Mouse (Mus musculus) embryonic facial prominence, embryonic 13.5 days (tissue): ENCODE measurements around the gene Shtn1. TPM values are rescaled to one million over a fixed set of nuclear protein-coding genes. Genes with fewer than 3 reads are reported as not detected.

Source experiments
- ATAC-seq: fragments of 200-750 bp; cut with Nextera tagmentation; 2 replicates; pipeline ENCODE4 v1.8.0; 2017; ENCODE audit warnings: low read depth; ENCODE audit not compliant: insufficient number of reproducible peaks, insufficient read depth, low FRiP score, low TSS enrichment
- H3K27ac ChIP-seq: fragments of 300-500 bp; sonication (generic); 2 replicates; pipeline ENCODE4 v1.5.1; 2015; ENCODE audit warnings: moderate library complexity, mild to moderate bottlenecking, inconsistent platforms
- H3K27me3 ChIP-seq: fragments of 300-500 bp; sonication (generic); 2 replicates; pipeline ENCODE4 v1.6.1; 2015; ENCODE audit warnings: mild to moderate bottlenecking, inconsistent platforms
- H3K36me3 ChIP-seq: fragments of 300-500 bp; sonication (generic); 2 replicates; pipeline ENCODE4 v1.6.1; 2015; ENCODE audit warnings: mild to moderate bottlenecking, inconsistent platforms
- H3K4me1 ChIP-seq: fragments of 300-500 bp; sonication (generic); 2 replicates; pipeline ENCODE4 v1.6.1; 2015; ENCODE audit warnings: inconsistent platforms
- H3K4me2 ChIP-seq: fragments of 300-500 bp; sonication (generic); 2 replicates; pipeline ENCODE4 v1.6.1; 2015; ENCODE audit warnings: moderate library complexity, mild to moderate bottlenecking, inconsistent platforms
- H3K4me3 ChIP-seq: fragments of 300-500 bp; sonication (generic); 2 replicates; pipeline ENCODE4 v1.5.1; 2015; ENCODE audit warnings: mild to moderate bottlenecking, inconsistent platforms
- H3K9ac ChIP-seq: fragments of 300-500 bp; sonication (generic); 2 replicates; pipeline ENCODE4 v1.6.1; 2015; ENCODE audit warnings: mild to moderate bottlenecking, inconsistent platforms
- H3K9me3 ChIP-seq: fragments of 300-500 bp; sonication (generic); 2 replicates; pipeline ENCODE4 v1.6.1; 2016; ENCODE audit warnings: inconsistent platforms
- WGBS: fragments of 180-500 bp; shearing (Covaris S2); methylation state at CpG from one replicate; pipeline ENCODE4 v1.1.7; 2015; ENCODE audit warnings: mixed read lengths; 5-methylcytosine and 5-hydroxymethylcytosine counted together
- polyA plus RNA-seq: library from polyadenylated mRNA; unstranded; fragments of >200 nt; fragmentation: Nextera tagmentation; extraction: Ambion mirVana; gene quantifications from 2 replicates; pipeline ENCODE4 v1.2.1, GENCODE M21; 2015

Shtn1 gene
- polyA plus RNA-seq, 1 experiment from 2014 or later, result 3.0 TPM

DNA sequence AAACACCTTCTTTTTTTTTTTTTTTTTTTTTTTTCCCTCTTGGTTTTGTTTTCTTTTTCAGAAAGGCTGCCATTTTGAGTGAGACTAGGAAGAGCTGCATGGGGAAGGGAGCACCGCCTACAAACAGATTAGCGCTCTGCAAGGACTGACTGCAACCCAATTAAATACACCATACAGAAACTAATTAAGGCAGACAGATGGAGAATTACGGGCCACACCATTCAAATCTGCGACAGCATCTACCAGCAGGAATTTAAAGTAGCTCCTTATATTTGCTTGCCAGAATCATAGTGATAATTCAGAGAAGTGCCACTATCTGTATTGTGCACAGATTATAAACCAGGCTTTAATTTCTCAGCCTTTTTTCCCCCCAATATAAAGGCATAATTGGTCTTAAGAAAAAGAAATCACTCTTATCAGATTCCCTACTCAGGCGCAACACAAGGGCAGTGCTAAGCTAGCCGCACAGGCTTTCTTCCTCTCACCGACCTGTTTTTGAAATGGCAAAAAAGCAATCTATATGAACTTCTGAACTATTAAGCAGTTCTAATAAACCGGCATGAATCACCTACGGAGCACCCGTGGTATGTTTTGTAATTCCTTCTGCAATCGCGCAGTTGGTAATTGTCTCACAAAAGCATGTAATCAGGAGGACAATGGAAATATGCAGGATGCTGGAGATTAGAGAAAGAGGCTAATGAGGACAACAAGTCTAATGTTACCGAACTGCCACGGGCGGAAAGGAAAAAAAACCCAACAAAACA is 69.1 kb downstream of the Shtn1 start:
- no peak for ATAC-seq
- no peaks in the 10 kb centered on the region for H3K4me1 ChIP-seq
- WGBS, result 54% methylated on average over 15 of the region's 15 CpGs
- H3K27me3 ChIP-seq, result no peaks in the 10 kb centered on the region
- H3K36me3 ChIP-seq, result no peaks in the 10 kb centered on the region
- H3K9ac ChIP-seq, result no peak overlapping the region
- H3K9me3 ChIP-seq, result no peaks in the 10 kb centered on the region
- no peak overlapping the region for H3K4me3 ChIP-seq
- H3K4me2 ChIP-seq, result no peak overlapping the region
- H3K27ac ChIP-seq, result no peak overlapping the region

DNA sequence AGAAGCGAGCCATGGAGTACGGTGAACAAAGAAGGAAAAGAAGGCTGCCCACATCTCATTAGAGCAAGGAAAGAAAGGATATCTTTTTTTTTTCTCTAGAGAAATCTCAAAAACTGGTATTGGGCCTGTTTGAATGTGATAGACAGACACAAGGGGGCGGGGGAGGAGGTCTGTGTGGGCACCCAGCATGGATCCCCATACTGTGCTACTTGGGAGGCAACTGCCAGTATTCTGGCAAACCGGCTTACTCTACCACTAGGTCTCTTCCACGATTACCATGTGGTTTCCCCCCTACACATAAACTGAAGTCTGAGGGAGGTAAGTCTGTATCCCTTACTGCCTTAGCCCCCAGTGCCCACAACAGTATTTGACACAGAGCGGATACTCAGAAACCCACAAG is 73.1 kb downstream of the Shtn1 start:
- Histone ChIP-seq H3K27me3 (no peaks in the 10 kb centered on the region), H3K4me3 (no peak overlapping the region), H3K4me2 (no peak overlapping the region), H3K9me3 (no peaks in the 10 kb centered on the region), H3K36me3 (no peaks in the 10 kb centered on the region), H3K9ac (no peak overlapping the region), H3K4me1 (no peaks in the 10 kb centered on the region), H3K27ac (no peak overlapping the region)
- WGBS, result 86% methylated on average over 6 of the region's 6 CpGs
- ATAC-seq, result no peak

DNA sequence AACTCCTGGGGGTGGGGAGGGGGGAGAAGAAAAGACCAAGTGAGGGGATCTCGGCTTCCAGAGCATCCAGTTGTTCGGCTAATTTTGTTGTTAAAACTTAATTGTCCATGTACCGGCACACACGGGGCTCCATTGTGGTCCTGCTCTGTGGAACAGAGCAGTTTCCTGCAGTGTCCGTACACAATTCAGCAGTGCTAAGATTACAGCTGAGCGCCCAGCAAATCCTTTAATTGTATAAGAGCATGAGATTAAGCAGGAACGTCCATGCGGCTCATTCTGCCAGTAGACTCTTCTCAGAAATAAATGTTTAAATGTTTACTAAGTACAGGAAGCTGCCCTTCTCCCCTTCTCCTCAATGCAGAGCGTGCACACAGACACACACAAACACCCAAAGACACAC is 94.3 kb downstream of the Shtn1 start:
- WGBS, result 21% methylated on average over 9 of the region's 9 CpGs
- Histone ChIP-seq H3K9me3 (no peaks in the 10 kb centered on the region), H3K4me3 (no peak overlapping the region), H3K4me2 (peak overlapping the region; percentile 30; the same call in 1 of the 2 replicates), H3K9ac (no peak overlapping the region), H3K27ac (no peak overlapping the region), H3K4me1 (peaks cover 15% of the 10 kb centered on the region; the same call in 1 of the 2 replicates), H3K27me3 (peaks cover 43% of the 10 kb centered on the region), H3K36me3 (no peaks in the 10 kb centered on the region)
- ATAC-seq, result no peak

DNA sequence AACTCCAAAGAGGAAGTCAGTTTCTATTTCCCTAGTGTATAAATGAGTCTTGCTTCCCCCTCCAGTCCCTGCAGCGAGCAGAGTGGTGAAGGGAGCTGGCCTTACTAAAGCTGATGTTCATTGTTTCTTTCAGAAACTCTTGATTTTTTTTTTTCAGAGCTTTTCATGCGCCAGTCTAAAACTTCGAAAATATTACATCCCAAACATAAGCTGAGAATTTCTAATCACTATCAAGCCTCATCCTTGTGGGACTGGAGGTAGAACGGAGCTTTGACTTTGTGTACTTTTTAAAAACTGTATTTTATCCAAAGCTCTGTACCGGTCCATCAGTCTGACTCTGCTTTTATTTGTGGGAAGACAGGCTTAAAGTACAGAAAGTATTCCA is 95.9 kb downstream of the Shtn1 start:
- Histone ChIP-seq H3K9ac (no peak overlapping the region), H3K27ac (no peak overlapping the region), H3K36me3 (no peaks in the 10 kb centered on the region), H3K27me3 (peaks cover 34% of the 10 kb centered on the region), H3K9me3 (no peaks in the 10 kb centered on the region), H3K4me1 (peaks cover 21% of the 10 kb centered on the region), H3K4me3 (no peak overlapping the region), H3K4me2 (peak overlapping the region; percentile 22; the same call in 1 of the 2 replicates)
- 63% methylated on average over 5 of the region's 5 CpGs for WGBS
- no peak for ATAC-seq

DNA sequence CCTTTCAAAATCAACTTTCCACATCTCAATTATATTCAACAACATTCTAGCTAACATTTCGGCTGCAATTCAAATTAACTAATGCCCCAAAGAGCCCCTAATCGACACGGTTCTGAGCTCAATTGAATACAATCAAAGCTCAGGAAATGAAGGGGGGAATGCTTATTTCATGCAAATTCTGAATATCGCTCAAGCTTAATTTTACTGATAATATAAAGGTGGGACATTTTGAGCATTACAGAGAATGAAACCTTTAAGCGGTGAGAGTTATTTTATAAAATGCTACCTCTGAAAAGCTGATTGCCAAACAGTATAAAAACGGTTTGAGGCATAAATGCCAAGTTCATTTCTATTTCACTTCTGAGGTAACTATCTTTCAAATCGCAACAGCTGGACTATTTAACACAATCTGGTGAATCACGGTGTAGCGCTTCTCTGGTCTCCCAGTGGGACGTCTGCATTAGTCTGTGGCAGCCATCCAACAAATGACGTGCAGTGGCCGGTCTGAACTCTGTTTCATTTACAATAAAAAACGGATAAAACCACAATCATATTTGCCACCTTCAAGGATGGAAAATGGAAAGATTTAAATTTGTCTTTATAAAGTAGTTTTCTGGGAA is 96.4 kb downstream of the Shtn1 start:
- H3K4me2 ChIP-seq, result peak overlapping the region; percentile 22; the same call in 1 of the 2 replicates
- no peaks in the 10 kb centered on the region for H3K36me3 ChIP-seq
- H3K27me3 ChIP-seq, result peaks cover 31% of the 10 kb centered on the region
- no peaks in the 10 kb centered on the region for H3K9me3 ChIP-seq
- H3K4me3 ChIP-seq, result no peak overlapping the region
- H3K9ac ChIP-seq, result no peak overlapping the region
- H3K27ac ChIP-seq, result no peak overlapping the region
- ATAC-seq, result no peak
- WGBS, result 32% methylated on average over 13 of the region's 13 CpGs
- H3K4me1 ChIP-seq, result peaks cover 25% of the 10 kb centered on the region

DNA sequence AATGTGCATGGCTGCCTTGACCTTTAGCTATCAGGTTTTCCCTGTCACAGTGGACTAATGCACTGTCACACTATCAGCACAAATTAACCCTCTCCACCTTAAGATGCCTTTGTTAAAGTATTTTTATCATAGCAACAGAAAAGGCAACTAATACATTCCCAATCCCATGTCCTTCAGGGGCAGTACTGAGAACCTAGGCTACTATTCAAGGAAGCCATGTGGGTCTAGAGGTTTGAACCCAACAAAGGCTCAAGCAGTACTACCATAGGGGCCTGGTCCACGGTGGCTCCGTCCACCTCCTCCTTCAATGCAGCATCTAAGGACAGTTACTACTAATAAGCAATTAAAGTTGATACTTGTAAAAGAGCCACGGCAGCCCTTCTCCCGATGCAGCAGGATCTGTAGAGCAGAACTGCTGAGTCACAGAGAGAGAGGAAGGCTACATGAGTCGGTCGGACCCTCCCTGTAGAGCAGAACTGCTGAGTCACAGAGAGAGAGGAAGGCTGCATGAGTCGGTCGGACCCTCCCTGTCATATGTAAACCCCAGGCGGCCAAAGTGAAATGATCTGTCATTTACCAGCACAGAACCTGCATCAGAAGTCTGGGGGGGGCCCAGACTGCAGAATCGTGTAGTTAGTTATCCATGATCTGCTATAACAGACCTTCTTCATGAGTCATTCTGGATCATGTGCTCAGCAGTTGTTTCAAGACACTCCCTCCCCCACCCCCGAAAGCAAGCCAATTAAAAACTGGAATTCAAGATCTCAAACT is 97.3 kb downstream of the Shtn1 start:
- Histone ChIP-seq H3K4me3 (no peak overlapping the region), H3K27me3 (peaks cover 31% of the 10 kb centered on the region), H3K27ac (no peak overlapping the region), H3K36me3 (no peaks in the 10 kb centered on the region), H3K9me3 (no peaks in the 10 kb centered on the region), H3K9ac (no peak overlapping the region), H3K4me2 (no peak overlapping the region), H3K4me1 (peaks cover 25% of the 10 kb centered on the region)
- ATAC-seq, result no peak
- 45% methylated on average over 11 of the region's 11 CpGs for WGBS

DNA sequence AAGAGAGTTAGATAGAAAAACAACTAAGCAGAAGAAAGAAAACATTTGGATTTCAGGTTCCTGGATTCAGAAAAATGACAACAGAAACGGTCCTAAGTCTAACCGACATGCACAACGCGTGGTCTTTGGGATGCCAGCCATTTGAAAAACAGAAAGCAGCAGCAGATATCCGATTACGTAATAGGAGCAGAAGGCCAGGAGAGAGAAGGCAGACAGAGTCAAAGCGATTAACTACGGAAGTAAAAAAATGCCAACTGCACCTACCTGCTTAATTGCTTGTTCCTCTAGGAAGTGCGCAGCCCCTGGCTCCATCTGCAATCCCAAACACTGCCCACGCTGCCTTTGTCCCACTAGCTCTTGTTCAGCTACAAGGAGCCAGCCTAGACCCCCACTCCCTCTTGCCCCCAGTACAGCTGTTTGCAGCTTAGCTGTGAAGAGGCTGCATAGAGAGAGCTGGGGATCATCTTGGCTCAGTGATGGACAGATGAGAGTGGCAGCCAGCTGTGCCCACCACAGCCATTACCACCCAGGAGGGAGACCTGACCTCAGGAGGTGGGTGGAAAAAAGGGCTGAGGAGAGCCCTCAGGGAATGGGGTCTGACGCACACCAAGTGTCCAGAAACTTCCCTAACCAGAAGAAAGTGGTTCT is 100.6 kb downstream of the Shtn1 start:
- 33% methylated on average over 11 of the region's 11 CpGs for WGBS
- H3K36me3 ChIP-seq, result no peaks in the 10 kb centered on the region

DNA sequence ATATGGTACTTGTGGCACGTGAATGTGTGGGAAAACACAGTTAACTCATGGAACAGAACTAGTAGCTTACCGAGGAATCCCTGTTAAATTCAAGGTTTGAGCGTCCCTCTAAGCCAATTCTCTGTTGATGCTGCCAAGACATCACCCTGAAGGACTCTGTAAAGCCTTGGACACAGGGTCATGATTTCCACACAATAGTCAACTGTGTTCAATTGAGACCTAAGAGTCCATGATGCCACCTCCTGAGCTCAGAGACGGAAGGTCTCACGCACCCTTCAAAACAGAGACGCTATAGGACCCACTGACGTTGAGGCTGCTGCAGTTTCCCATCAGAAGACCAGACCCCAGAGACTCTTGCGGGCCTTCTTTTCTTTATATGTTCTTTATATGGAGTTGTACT is 101.8 kb downstream of the Shtn1 start:
- no peak overlapping the region for H3K9ac ChIP-seq
- no peaks in the 10 kb centered on the region for H3K36me3 ChIP-seq
- no peak for ATAC-seq
- H3K4me3 ChIP-seq, result no peak overlapping the region
- no peaks in the 10 kb centered on the region for H3K9me3 ChIP-seq
- WGBS, result 87% methylated on average over 8 of the region's 8 CpGs
- no peak overlapping the region for H3K4me2 ChIP-seq
- peaks cover 17% of the 10 kb centered on the region for H3K4me1 ChIP-seq
- H3K27me3 ChIP-seq, result peaks cover 23% of the 10 kb centered on the region; the same call in 1 of the 2 replicates
- no peak overlapping the region for H3K27ac ChIP-seq

More for the DNA sequence above, 100.6 kb downstream of the Shtn1 start:
- Histone ChIP-seq H3K9me3 (no peaks in the 10 kb centered on the region), H3K4me3 (no peak overlapping the region), H3K27me3 (peaks cover 22% of the 10 kb centered on the region; the same call in 1 of the 2 replicates), H3K4me1 (peaks cover 20% of the 10 kb centered on the region), H3K9ac (no peak overlapping the region), H3K4me2 (no peak overlapping the region), H3K27ac (no peak overlapping the region)
- ATAC-seq, result no peak

DNA sequence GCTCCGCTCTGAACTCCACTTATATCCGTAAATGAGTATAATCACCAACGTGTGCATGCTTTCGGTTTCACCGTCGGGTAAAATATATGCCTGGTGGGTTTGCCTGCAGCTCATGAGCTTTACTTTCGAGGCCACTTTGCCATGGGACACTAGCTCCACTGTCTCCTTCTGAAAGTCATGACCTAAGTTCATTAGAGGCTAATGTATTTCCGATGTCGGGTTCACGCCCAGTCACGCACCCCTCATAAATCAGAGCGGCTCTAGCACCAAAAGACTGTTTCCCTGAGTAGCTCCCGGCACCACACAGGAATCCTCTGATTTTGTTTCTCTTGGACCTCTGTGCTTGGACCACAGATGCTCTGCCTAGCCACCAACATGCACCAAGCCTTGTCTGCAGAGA is 105.1 kb downstream of the Shtn1 start:
- no peak overlapping the region for H3K4me3 ChIP-seq
- peaks cover 10% of the 10 kb centered on the region for H3K4me1 ChIP-seq

DNA sequence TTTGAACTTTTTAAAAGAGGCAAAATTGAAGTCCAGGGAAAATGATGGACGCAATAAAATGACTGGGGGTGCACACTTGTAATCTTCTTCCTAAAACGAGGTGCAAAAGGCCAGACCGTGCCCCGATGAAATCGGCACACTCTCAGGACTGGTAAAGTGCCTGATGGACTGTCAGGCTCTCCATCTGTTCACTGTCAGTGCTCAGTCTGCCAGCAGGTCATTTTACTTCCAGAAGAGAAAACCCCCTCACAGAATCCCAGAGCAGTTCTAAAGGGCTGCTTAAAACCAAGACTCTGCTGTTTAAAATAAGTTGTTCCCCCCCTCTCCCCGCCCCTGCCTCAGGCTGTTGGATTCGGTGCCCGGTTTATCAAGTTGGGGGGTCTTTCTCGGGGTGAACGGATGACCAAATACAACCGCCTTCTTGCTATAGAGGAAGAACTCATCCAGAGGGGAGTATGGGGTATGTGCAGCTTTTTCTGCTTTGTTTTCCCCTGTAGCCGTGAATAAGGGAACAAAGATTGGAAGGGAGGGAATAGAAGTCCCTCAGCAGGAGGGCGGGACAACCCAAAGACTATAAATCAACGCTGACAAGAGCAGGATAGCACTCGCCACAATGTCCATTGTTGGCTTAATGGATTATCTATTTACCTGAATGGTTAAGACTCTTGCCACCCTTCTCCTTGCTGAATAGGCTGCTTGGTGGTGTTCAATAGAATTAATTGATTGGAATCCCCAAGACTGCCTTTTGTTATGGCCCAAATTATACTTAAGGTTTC is 107.0 kb downstream of the Shtn1 start:
- H3K4me1 ChIP-seq, result no peaks in the 10 kb centered on the region
- no peak overlapping the region for H3K9ac ChIP-seq
- 42% methylated on average over 15 of the region's 15 CpGs for WGBS
- no peak overlapping the region for H3K4me2 ChIP-seq
- no peak overlapping the region for H3K4me3 ChIP-seq
- ATAC-seq, result no peak
- no peaks in the 10 kb centered on the region for H3K9me3 ChIP-seq
- no peaks in the 10 kb centered on the region for H3K36me3 ChIP-seq
- peaks cover 25% of the 10 kb centered on the region for H3K27me3 ChIP-seq
- no peak overlapping the region for H3K27ac ChIP-seq

More for the DNA sequence above, 105.1 kb downstream of the Shtn1 start:
- Histone ChIP-seq H3K9me3 (no peaks in the 10 kb centered on the region), H3K27ac (no peak overlapping the region), H3K27me3 (peaks cover 21% of the 10 kb centered on the region), H3K9ac (no peak overlapping the region), H3K36me3 (no peaks in the 10 kb centered on the region), H3K4me2 (no peak overlapping the region)
- no peak for ATAC-seq
- WGBS, result 83% methylated on average over 13 of the region's 13 CpGs

DNA sequence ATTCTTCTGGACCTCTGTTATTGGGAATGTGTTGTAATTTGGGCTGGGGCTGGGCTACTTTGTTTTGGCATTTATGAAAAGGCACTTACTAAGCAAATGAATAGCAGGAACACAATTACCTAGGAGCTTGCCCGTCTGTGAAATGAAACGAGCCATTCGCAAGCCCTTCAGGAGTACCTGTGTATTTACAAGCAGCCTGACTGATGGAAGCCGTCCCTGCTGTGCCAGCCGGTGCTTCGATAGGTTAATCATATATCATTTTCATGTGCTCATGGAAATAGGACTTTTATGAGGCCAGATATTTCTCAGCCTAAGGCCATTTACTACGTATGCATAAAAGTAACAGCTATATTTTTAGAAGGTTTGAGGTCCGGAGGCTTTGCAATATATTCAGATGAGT is 112.9 kb downstream of the Shtn1 start:
- no peak overlapping the region for H3K4me2 ChIP-seq
- no peak overlapping the region for H3K27ac ChIP-seq
- H3K4me1 ChIP-seq, result no peaks in the 10 kb centered on the region
- H3K4me3 ChIP-seq, result no peak overlapping the region
- H3K36me3 ChIP-seq, result no peaks in the 10 kb centered on the region
- ATAC-seq, result no peak
- H3K9ac ChIP-seq, result no peak overlapping the region
- no peaks in the 10 kb centered on the region for H3K9me3 ChIP-seq
- H3K27me3 ChIP-seq, result peaks cover 15% of the 10 kb centered on the region
- WGBS, result 68% methylated on average over 8 of the region's 8 CpGs
